Mouse (Mus musculus): ENCODE measurements around the gene Frmd4a. TPM values are rescaled to one million over a fixed set of nuclear protein-coding genes. Genes with fewer than 3 reads are reported as not detected.

Frmd4a gene
- total RNA-seq, 1 experiment from 2014 or later = 27.8 TPM

GRCm38 (mm10) chr2:4380926-4381325 lies 363.4 kb downstream of the Frmd4a start:
- ATAC-seq (replicated peaks in 1 of 2; ENCODE audit: insufficient read depth in 1 of 2, low FRiP score in 2 of 2, low TSS enrichment in 1 of 2, low read depth in 1 of 2, poor library complexity in 2 of 2, severe bottlenecking in 2 of 2) = no peak

GRCm38 (mm10) chr2:4386468-4386867 lies 369.0 kb downstream of the Frmd4a start:
- ATAC-seq (replicated peaks in 1 of 2; ENCODE audit: insufficient read depth in 1 of 2, low FRiP score in 2 of 2, low TSS enrichment in 1 of 2, low read depth in 1 of 2, poor library complexity in 2 of 2, severe bottlenecking in 2 of 2) = no peak

GRCm38 (mm10) chr2:4389330-4389729 lies 371.8 kb downstream of the Frmd4a start:
- peak; percentile 43; a peak in 2 of 4 replicates for ATAC-seq (replicated peaks in 1 of 2; ENCODE audit: insufficient read depth in 1 of 2, low FRiP score in 2 of 2, low TSS enrichment in 1 of 2, low read depth in 1 of 2, poor library complexity in 2 of 2, severe bottlenecking in 2 of 2)

GRCm38 (mm10) chr2:4391091-4391490 lies 373.6 kb downstream of the Frmd4a start:
- peak in 1 of 2 experiments; percentile 60; a peak in 3 of 4 replicates for ATAC-seq (replicated peaks in 1 of 2; ENCODE audit: insufficient read depth in 1 of 2, low FRiP score in 2 of 2, low TSS enrichment in 1 of 2, low read depth in 1 of 2, poor library complexity in 2 of 2, severe bottlenecking in 2 of 2)

GRCm38 (mm10) chr2:4391678-4392085 lies 374.2 kb downstream of the Frmd4a start:
- ATAC-seq (replicated peaks in 1 of 2; ENCODE audit: insufficient read depth in 1 of 2, low FRiP score in 2 of 2, low TSS enrichment in 1 of 2, low read depth in 1 of 2, poor library complexity in 2 of 2, severe bottlenecking in 2 of 2) = no peak

GRCm38 (mm10) chr2:4393046-4393445 lies 375.5 kb downstream of the Frmd4a start:
- ATAC-seq (replicated peaks in 1 of 2; ENCODE audit: insufficient read depth in 1 of 2, low FRiP score in 2 of 2, low TSS enrichment in 1 of 2, low read depth in 1 of 2, poor library complexity in 2 of 2, severe bottlenecking in 2 of 2) = no peak

GRCm38 (mm10) chr2:4394641-4395040 lies 377.1 kb downstream of the Frmd4a start:
- peak; percentile 70 for ATAC-seq (replicated peaks in 1 of 2; ENCODE audit: insufficient read depth in 1 of 2, low FRiP score in 2 of 2, low TSS enrichment in 1 of 2, low read depth in 1 of 2, poor library complexity in 2 of 2, severe bottlenecking in 2 of 2)

GRCm38 (mm10) chr2:4399721-4400120 lies 382.2 kb downstream of the Frmd4a start:
- ATAC-seq (replicated peaks in 1 of 2; ENCODE audit: insufficient read depth in 1 of 2, low FRiP score in 2 of 2, low TSS enrichment in 1 of 2, low read depth in 1 of 2, poor library complexity in 2 of 2, severe bottlenecking in 2 of 2) = no peak

GRCm38 (mm10) chr2:4400771-4401596 lies 383.5 kb downstream of the Frmd4a start:
- ATAC-seq (replicated peaks in 1 of 2; ENCODE audit: insufficient read depth in 1 of 2, low FRiP score in 2 of 2, low TSS enrichment in 1 of 2, low read depth in 1 of 2, poor library complexity in 2 of 2, severe bottlenecking in 2 of 2) = 0 out of 4 replicates have a peak, but pooled peaks of 1 of the 2 experiments have one; percentile 25

GRCm38 (mm10) chr2:4401597-4402581 lies 384.4 kb downstream of the Frmd4a start:
- ATAC-seq (replicated peaks in 1 of 2; ENCODE audit: insufficient read depth in 1 of 2, low FRiP score in 2 of 2, low TSS enrichment in 1 of 2, low read depth in 1 of 2, poor library complexity in 2 of 2, severe bottlenecking in 2 of 2) = peak; percentile 38 to 39; a peak in 3 of 4 replicates

GRCm38 (mm10) chr2:4406977-4407376 lies 389.5 kb downstream of the Frmd4a start:
- ATAC-seq (replicated peaks in 1 of 2; ENCODE audit: insufficient read depth in 1 of 2, low FRiP score in 2 of 2, low TSS enrichment in 1 of 2, low read depth in 1 of 2, poor library complexity in 2 of 2, severe bottlenecking in 2 of 2) = no peak

- peak; percentile 62 to 73 for ATAC-seq (replicated peaks in 1 of 2; ENCODE audit: insufficient read depth in 1 of 2, low FRiP score in 2 of 2, low TSS enrichment in 1 of 2, low read depth in 1 of 2, poor library complexity in 2 of 2, severe bottlenecking in 2 of 2)
Observed at GRCm38 (mm10) chr2:4409810-4410433, 392.4 kb downstream of the Frmd4a start.

GRCm38 (mm10) chr2:4412870-4413595 lies 395.5 kb downstream of the Frmd4a start:
- ATAC-seq (replicated peaks in 1 of 2; ENCODE audit: insufficient read depth in 1 of 2, low FRiP score in 2 of 2, low TSS enrichment in 1 of 2, low read depth in 1 of 2, poor library complexity in 2 of 2, severe bottlenecking in 2 of 2) = no peak

- ATAC-seq (replicated peaks in 1 of 2; ENCODE audit: insufficient read depth in 1 of 2, low FRiP score in 2 of 2, low TSS enrichment in 1 of 2, low read depth in 1 of 2, poor library complexity in 2 of 2, severe bottlenecking in 2 of 2) = no peak
Observed at GRCm38 (mm10) chr2:4413596-4414335, 396.2 kb downstream of the Frmd4a start.

GRCm38 (mm10) chr2:4420679-4421312 lies 403.3 kb downstream of the Frmd4a start:
- no peak for ATAC-seq (replicated peaks in 1 of 2; ENCODE audit: insufficient read depth in 1 of 2, low FRiP score in 2 of 2, low TSS enrichment in 1 of 2, low read depth in 1 of 2, poor library complexity in 2 of 2, severe bottlenecking in 2 of 2)

- no peak for ATAC-seq (replicated peaks in 1 of 2; ENCODE audit: insufficient read depth in 1 of 2, low FRiP score in 2 of 2, low TSS enrichment in 1 of 2, low read depth in 1 of 2, poor library complexity in 2 of 2, severe bottlenecking in 2 of 2)
Observed at GRCm38 (mm10) chr2:4421757-4422156, 404.2 kb downstream of the Frmd4a start.

All from hematopoietic stem cell, adult 5-6 weeks (primary cell).